Mouse (Mus musculus): ENCODE data around the gene Bcl2a1d. TPM values are rescaled to one million over a fixed set of nuclear protein-coding genes. Genes with fewer than 3 reads are reported as not detected.
"Not testable (repeated sequence)": the region's sequence is repeated elsewhere in the genome, so short reads cannot be mapped to it uniquely, and the experiment has no call there.

Bcl2a1d gene
- 8.5 and 13.2 TPM in 2 replicates for polyA plus RNA-seq (2012; rRNA removed)

- not testable (repeated sequence) for H3K27me3 ChIP-seq (ENCODE audit: control insufficient read depth, insufficient read depth, low read length); H3K4me1 ChIP-seq (replicated peaks; ENCODE audit: control insufficient read depth, insufficient read depth, low read length); H3K27ac ChIP-seq (ENCODE audit: control insufficient read depth, insufficient read depth, low read length); H3K36me3 ChIP-seq (ENCODE audit: control insufficient read depth, insufficient read depth, low read length); H3K4me3 ChIP-seq (ENCODE audit: control insufficient read depth, insufficient read depth, low read length)
- WGBS = 10% methylated on average over 5 of the region's 5 CpGs
- peak; percentile 16 for DNase-seq
Measured at GRCm38 (mm10) chr9:88731728-88732127, at the start of gene Bcl2a1d. Bcl2a1d (minus strand) TSS chr9:88731914.

DNA sequence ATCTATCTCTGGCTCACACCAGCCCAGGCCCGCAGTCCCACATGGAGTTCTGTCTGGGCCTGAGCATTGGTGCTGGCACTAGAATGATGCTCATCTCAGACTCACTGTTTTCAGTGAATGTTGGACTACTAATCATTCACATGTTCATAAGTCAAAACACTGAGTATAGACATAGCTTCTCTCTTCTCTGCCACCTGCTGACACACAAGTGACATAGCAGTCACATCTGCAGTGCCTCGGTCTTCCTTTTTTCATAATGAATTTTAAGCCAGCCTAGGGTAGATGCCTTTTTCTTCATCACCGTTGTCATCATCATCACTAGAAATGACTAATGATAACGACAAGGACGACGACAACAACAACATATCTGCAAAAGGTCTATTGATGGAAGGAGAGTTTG is 38.5 kb upstream of the Bcl2a1d start:
- DNase-seq; H3K36me3 ChIP-seq (ENCODE audit: control insufficient read depth, insufficient read depth, low read length); H3K27ac ChIP-seq (ENCODE audit: control insufficient read depth, insufficient read depth, low read length); H3K4me3 ChIP-seq (ENCODE audit: control insufficient read depth, insufficient read depth, low read length); H3K27me3 ChIP-seq (ENCODE audit: control insufficient read depth, insufficient read depth, low read length); H3K4me1 ChIP-seq (replicated peaks; ENCODE audit: control insufficient read depth, insufficient read depth, low read length): not testable (repeated sequence)
- 87% methylated on average over 4 of the region's 6 CpGs for WGBS

DNA sequence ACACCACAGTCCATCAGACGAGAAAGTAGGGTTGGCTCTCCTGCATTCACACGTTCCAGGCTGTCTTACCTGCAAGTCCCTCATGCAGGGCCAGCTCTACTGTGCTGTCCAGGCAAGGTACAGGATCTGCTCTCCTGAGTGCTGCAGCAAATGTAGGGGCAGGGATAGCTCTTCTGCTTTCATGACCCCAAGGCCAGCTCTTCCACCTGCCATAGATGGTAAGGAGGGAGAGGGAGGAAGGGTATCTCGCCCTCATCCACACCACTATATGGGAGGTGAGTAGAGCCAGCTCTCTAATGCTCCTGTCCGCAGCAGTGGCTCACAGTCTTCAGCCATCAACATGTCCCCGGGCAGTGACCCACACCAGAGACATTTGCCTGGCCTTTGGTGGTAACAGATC is 37.8 kb upstream of the Bcl2a1d start:
- not testable (repeated sequence) for H3K27ac ChIP-seq (ENCODE audit: control insufficient read depth, insufficient read depth, low read length); H3K36me3 ChIP-seq (ENCODE audit: control insufficient read depth, insufficient read depth, low read length); H3K27me3 ChIP-seq (ENCODE audit: control insufficient read depth, insufficient read depth, low read length); DNase-seq; H3K4me1 ChIP-seq (replicated peaks; ENCODE audit: control insufficient read depth, insufficient read depth, low read length); H3K4me3 ChIP-seq (ENCODE audit: control insufficient read depth, insufficient read depth, low read length)
- WGBS = 93% methylated on average over 5 of the region's 5 CpGs

GRCm38 (mm10) chr9:88746687-88747086 is 15.0 kb upstream of the Bcl2a1d start:
- peak; percentile 37 for DNase-seq
- not testable (repeated sequence) for H3K4me1 ChIP-seq (replicated peaks; ENCODE audit: control insufficient read depth, insufficient read depth, low read length); H3K27me3 ChIP-seq (ENCODE audit: control insufficient read depth, insufficient read depth, low read length); H3K27ac ChIP-seq (ENCODE audit: control insufficient read depth, insufficient read depth, low read length); H3K4me3 ChIP-seq (ENCODE audit: control insufficient read depth, insufficient read depth, low read length); H3K36me3 ChIP-seq (ENCODE audit: control insufficient read depth, insufficient read depth, low read length)
- WGBS = no CpG with 5 or more reads among the region's 2 CpGs

DNA sequence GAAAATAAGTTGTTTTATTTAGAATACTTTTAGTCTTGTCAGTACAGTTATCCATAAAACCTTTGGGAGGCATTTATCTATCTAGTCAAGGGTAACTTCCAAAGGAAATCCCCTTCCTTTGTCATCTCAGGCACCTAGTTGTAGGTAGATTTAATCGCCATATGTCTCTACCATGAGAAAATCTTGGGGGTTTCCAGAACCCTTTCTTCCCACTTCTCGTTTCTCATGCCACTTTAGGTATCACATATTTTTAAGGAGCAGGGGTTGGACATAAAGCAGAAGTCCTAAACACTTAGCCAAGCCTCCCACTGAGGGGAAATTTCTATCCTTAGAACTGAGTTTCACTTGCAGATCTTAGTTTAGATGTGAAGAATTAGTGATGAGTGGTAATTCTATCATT is 14.3 kb upstream of the Bcl2a1d start:
- WGBS = 33% methylated on average over 1 of the region's 2 CpGs
- not testable (repeated sequence) for DNase-seq; H3K27ac ChIP-seq (ENCODE audit: control insufficient read depth, insufficient read depth, low read length); H3K4me3 ChIP-seq (ENCODE audit: control insufficient read depth, insufficient read depth, low read length); H3K4me1 ChIP-seq (replicated peaks; ENCODE audit: control insufficient read depth, insufficient read depth, low read length); H3K27me3 ChIP-seq (ENCODE audit: control insufficient read depth, insufficient read depth, low read length); H3K36me3 ChIP-seq (ENCODE audit: control insufficient read depth, insufficient read depth, low read length)

GRCm38 (mm10) chr9:88735289-88735688 is 3.6 kb upstream of the Bcl2a1d start:
- H3K36me3 ChIP-seq (ENCODE audit: control insufficient read depth, insufficient read depth, low read length); DNase-seq: not testable (repeated sequence)

GRCm38 (mm10) chr9:88733182-88733581 is 1.5 kb upstream of the Bcl2a1d start:
- not testable (repeated sequence) for H3K36me3 ChIP-seq (ENCODE audit: control insufficient read depth, insufficient read depth, low read length); H3K27me3 ChIP-seq (ENCODE audit: control insufficient read depth, insufficient read depth, low read length); H3K4me3 ChIP-seq (ENCODE audit: control insufficient read depth, insufficient read depth, low read length); H3K27ac ChIP-seq (ENCODE audit: control insufficient read depth, insufficient read depth, low read length); DNase-seq; H3K4me1 ChIP-seq (replicated peaks; ENCODE audit: control insufficient read depth, insufficient read depth, low read length)
- WGBS = 89% methylated on average over 1 of the region's 1 CpGs

More at GRCm38 (mm10) chr9:88735289-88735688, 3.6 kb upstream of the Bcl2a1d start:
- H3K27ac ChIP-seq (ENCODE audit: control insufficient read depth, insufficient read depth, low read length); H3K4me1 ChIP-seq (replicated peaks; ENCODE audit: control insufficient read depth, insufficient read depth, low read length); H3K27me3 ChIP-seq (ENCODE audit: control insufficient read depth, insufficient read depth, low read length); H3K4me3 ChIP-seq (ENCODE audit: control insufficient read depth, insufficient read depth, low read length): not testable (repeated sequence)

DNA sequence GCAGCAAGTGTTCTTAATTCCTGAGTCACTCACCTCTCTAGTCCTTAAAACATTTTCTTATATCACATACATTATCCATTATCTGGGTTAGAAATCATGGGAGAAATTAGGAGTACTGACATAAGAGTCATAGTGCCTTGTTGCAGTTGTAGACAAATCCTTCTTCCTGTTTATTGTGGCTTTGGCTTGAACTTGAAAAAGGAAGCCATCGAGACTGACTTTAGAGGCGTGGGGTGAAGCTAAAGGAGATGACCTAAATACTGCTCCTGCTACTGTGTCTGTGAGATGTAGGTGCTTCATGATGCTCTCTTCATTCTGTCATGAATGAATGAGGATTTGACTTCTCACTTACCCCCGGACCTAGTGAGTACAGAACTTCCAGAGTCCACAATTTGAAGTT is 620 bp upstream of the Bcl2a1d start:
- not testable (repeated sequence) for H3K36me3 ChIP-seq (ENCODE audit: control insufficient read depth, insufficient read depth, low read length); H3K4me3 ChIP-seq (ENCODE audit: control insufficient read depth, insufficient read depth, low read length); DNase-seq; H3K27ac ChIP-seq (ENCODE audit: control insufficient read depth, insufficient read depth, low read length); H3K4me1 ChIP-seq (replicated peaks; ENCODE audit: control insufficient read depth, insufficient read depth, low read length); H3K27me3 ChIP-seq (ENCODE audit: control insufficient read depth, insufficient read depth, low read length)
- WGBS = 41% methylated on average over 2 of the region's 3 CpGs

DNA sequence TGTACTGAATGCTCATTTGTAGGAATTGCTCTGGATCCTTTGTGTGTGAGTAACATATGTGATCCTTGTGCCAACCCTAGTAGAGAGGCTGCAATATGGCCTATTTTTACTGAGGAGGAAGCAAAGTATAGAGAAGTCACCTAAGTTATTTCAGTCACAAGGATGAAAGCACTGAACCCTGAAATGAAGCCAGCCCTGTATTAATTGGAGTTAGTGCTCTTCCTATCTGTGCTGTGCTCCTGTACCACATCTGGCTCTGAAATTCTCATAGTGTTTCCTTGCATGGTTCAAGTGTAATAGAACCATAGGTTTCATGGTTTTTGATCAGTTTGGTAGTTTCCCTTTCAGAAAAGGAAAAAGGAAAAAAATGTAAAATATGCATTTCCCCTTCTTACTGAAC is 3.4 kb downstream of the Bcl2a1d start:
- not testable (repeated sequence) for DNase-seq; H3K27me3 ChIP-seq (ENCODE audit: control insufficient read depth, insufficient read depth, low read length); H3K36me3 ChIP-seq (ENCODE audit: control insufficient read depth, insufficient read depth, low read length); H3K27ac ChIP-seq (ENCODE audit: control insufficient read depth, insufficient read depth, low read length); H3K4me1 ChIP-seq (replicated peaks; ENCODE audit: control insufficient read depth, insufficient read depth, low read length); H3K4me3 ChIP-seq (ENCODE audit: control insufficient read depth, insufficient read depth, low read length)

GRCm38 (mm10) chr9:88721628-88722027 is 10.1 kb downstream of the Bcl2a1d start:
- DNase-seq; H3K4me3 ChIP-seq (ENCODE audit: control insufficient read depth, insufficient read depth, low read length); H3K4me1 ChIP-seq (replicated peaks; ENCODE audit: control insufficient read depth, insufficient read depth, low read length): not testable (repeated sequence)

DNA sequence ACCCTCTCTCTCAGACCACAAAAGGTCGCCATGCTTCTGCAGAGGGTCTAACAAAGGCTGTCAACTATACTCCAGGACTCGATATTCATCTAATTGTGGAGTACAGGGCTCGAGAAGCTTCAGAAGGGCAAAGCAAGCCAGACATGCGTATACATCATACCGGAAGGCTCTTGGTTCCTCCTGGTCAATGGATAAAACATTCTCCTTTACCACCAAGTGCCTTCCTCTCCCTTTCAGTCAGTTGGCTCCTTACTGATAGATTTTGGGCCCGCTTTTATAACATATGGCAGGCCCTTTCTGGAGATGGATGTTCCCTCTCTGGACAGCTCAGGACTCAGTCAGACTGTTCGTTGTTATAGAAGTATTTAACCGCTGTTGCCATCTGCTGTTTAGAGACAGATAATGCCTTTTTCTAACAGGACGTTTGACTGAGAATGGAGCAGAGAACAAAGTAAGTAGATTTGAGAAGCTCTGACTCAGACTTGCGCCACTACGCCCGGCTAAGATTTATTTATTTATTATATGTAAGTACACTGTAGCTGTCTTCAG is 11.7 kb downstream of the Bcl2a1d start, which contains the start of gene Mthfsl:
Gene Mthfsl (minus strand): TSS at position 308 of the 549 bp plus-strand sequence.
- not testable (repeated sequence) for H3K27me3 ChIP-seq (ENCODE audit: control insufficient read depth, insufficient read depth, low read length); H3K4me1 ChIP-seq (replicated peaks; ENCODE audit: control insufficient read depth, insufficient read depth, low read length); H3K36me3 ChIP-seq (ENCODE audit: control insufficient read depth, insufficient read depth, low read length)
- DNase-seq = peak; percentile 29
- Histone ChIP-seq H3K27ac (ENCODE audit: control insufficient read depth, insufficient read depth, low read length) (peak within 1 kb of the TSS; percentile 86), H3K4me3 (ENCODE audit: control insufficient read depth, insufficient read depth, low read length) (peak within 1 kb of the TSS; percentile 50)
- WGBS = 8% methylated on average over 11 of the region's 12 CpGs

More at GRCm38 (mm10) chr9:88721628-88722027, 10.1 kb downstream of the Bcl2a1d start:
- not testable (repeated sequence) for H3K36me3 ChIP-seq (ENCODE audit: control insufficient read depth, insufficient read depth, low read length); H3K27me3 ChIP-seq (ENCODE audit: control insufficient read depth, insufficient read depth, low read length); H3K27ac ChIP-seq (ENCODE audit: control insufficient read depth, insufficient read depth, low read length)
